Mouse (Mus musculus) intestine, embryonic 15.5 days (tissue): ENCODE measurements around the gene Prkcd. TPM values are rescaled to one million over a fixed set of nuclear protein-coding genes. Genes with fewer than 3 reads are reported as not detected.

Source experiments
- ATAC-seq: fragments of 200-750 bp; cut with Nextera tagmentation; 2 replicates; pipeline ENCODE4 v1.8.0; 2017; ENCODE audit warnings: moderate TSS enrichment, moderate library complexity
- H3K27ac ChIP-seq: fragments of 300-500 bp; sonication (generic); 2 replicates; pipeline ENCODE4 v1.5.1; 2015; ENCODE audit warnings: mild to moderate bottlenecking, inconsistent platforms
- H3K27me3 ChIP-seq: fragments of 300-500 bp; sonication (generic); replicated peaks from 2 replicates; pipeline ENCODE4 v1.6.1; 2015; ENCODE audit warnings: inconsistent platforms
- H3K36me3 ChIP-seq: fragments of 300-500 bp; sonication (generic); 2 replicates; pipeline ENCODE4 v1.6.1; 2015; ENCODE audit warnings: inconsistent platforms
- H3K4me1 ChIP-seq: fragments of 300-500 bp; sonication (generic); replicated peaks from 2 replicates; pipeline ENCODE4 v1.6.1; 2015; ENCODE audit warnings: inconsistent platforms
- H3K4me2 ChIP-seq: fragments of 300-500 bp; sonication (generic); replicated peaks from 2 replicates; pipeline ENCODE4 v1.6.1; 2015; ENCODE audit warnings: mild to moderate bottlenecking, inconsistent platforms
- H3K4me3 ChIP-seq: fragments of 300-500 bp; sonication (generic); replicated peaks from 2 replicates; pipeline ENCODE4 v1.5.1; 2015; ENCODE audit warnings: inconsistent platforms
- H3K9ac ChIP-seq: fragments of 300-500 bp; sonication (generic); 2 replicates; pipeline ENCODE4 v1.6.1; 2015; ENCODE audit warnings: inconsistent platforms
- H3K9me3 ChIP-seq: fragments of 300-500 bp; sonication (generic); 2 replicates; pipeline ENCODE4 v1.6.1; 2016; ENCODE audit warnings: inconsistent platforms
- WGBS: fragments of 180-500 bp; shearing (Covaris S2); methylation state at CpG from one replicate; pipeline ENCODE4 v1.1.7; 2015; 5-methylcytosine and 5-hydroxymethylcytosine counted together
- polyA plus RNA-seq: library from polyadenylated mRNA; unstranded; fragments of >200 nt; fragmentation: Nextera tagmentation; extraction: Ambion mirVana; gene quantifications from 2 replicates; pipeline ENCODE4 v1.2.1, GENCODE M21; 2015

The Prkcd gene
- polyA plus RNA-seq, 1 experiment from 2014 or later = 57.2 TPM

- WGBS = 70% methylated on average over 2 of the region's 2 CpGs
- Histone ChIP-seq H3K4me1 (peaks cover 32% of the 10 kb centered on the region), H3K27ac (no peak overlapping the region), H3K9ac (no peak overlapping the region), H3K27me3 (no peaks in the 10 kb centered on the region), H3K4me2 (no peak overlapping the region), H3K36me3 (no peaks in the 10 kb centered on the region), H3K9me3 (no peaks in the 10 kb centered on the region), H3K4me3 (no peak overlapping the region)
- ATAC-seq = no peak
Observed at GRCm38 (mm10) chr14:30631834-30632233, 5.8 kb upstream of the Prkcd start.

- Histone ChIP-seq H3K9ac (no peak overlapping the region), H3K27me3 (no peaks in the 10 kb centered on the region), H3K27ac (no peak overlapping the region), H3K4me1 (peaks cover 33% of the 10 kb centered on the region), H3K4me2 (no peak overlapping the region), H3K4me3 (no peak overlapping the region), H3K36me3 (no peaks in the 10 kb centered on the region), H3K9me3 (no peaks in the 10 kb centered on the region)
- ATAC-seq = no peak
- 62% methylated on average over 5 of the region's 5 CpGs for WGBS
Observed at GRCm38 (mm10) chr14:30630811-30631576, 5.0 kb upstream of the Prkcd start.

DNA sequence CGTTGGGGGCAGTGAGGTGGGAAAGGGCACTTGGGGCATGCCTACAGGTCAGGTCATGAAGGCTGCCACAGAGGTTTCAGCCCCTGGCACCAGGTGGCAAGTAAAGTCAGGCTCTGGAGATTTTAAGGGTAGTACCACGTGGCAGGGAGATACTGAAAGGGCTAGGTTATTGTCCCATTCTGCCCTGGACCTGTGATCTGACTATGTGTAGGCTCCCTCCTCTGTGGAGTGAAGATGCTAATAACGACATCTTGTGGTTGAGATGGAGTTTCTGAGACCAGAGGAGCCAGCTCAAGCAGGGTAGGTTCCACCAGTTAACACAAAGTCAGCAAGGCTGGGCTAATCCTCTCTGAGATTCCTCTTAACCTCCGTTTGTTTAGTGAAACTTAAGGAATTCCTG, 3.8 kb upstream of the Prkcd start:
- no peak overlapping the region for H3K4me3 ChIP-seq
- no peaks in the 10 kb centered on the region for H3K27me3 ChIP-seq
- 42% methylated on average over 4 of the region's 4 CpGs for WGBS

DNA sequence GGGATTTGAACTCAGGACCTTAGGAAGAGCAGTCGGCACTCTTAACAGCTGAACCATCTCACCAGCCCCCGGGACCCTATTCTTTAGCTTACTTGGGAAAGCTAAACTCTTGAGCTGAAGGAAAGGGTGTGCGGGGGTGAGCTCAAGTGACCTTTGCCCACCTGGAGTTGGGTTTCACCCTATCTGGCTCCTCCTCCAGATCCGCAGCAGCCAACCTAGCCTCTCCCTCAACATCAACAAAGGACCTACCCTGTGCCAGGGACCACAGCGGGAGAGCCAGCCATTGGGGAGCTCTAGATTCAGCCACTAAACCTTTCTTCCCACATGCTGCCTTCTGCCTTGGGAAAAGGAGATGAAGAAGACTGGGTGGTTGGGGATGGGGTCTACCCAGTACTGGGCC, 2.2 kb upstream of the Prkcd start:
- H3K27ac ChIP-seq = peak overlapping the region; percentile 27; the same call in 1 of the 2 replicates
- H3K9me3 ChIP-seq = no peaks in the 10 kb centered on the region
- no peak overlapping the region for H3K4me3 ChIP-seq
- H3K9ac ChIP-seq = no peak overlapping the region
- ATAC-seq = peak; percentile 39; the same call in 1 of the 2 replicates
- no peaks in the 10 kb centered on the region for H3K36me3 ChIP-seq
- 65% methylated on average over 5 of the region's 5 CpGs for WGBS
- no peaks in the 10 kb centered on the region for H3K27me3 ChIP-seq
- peaks cover 31% of the 10 kb centered on the region for H3K4me1 ChIP-seq
- H3K4me2 ChIP-seq = no peak overlapping the region

More for the DNA sequence above, 3.8 kb upstream of the Prkcd start:
- Histone ChIP-seq H3K9ac (no peak overlapping the region), H3K9me3 (no peaks in the 10 kb centered on the region), H3K36me3 (no peaks in the 10 kb centered on the region), H3K27ac (no peak overlapping the region), H3K4me2 (no peak overlapping the region), H3K4me1 (peaks cover 28% of the 10 kb centered on the region)
- no peak for ATAC-seq

GRCm38 (mm10) chr14:30626756-30627742, 1.0 kb upstream of the Prkcd start:
- peak overlapping the region; percentile 84 for H3K4me3 ChIP-seq
- no peaks in the 10 kb centered on the region for H3K9me3 ChIP-seq
- H3K27me3 ChIP-seq = no peaks in the 10 kb centered on the region
- no peak for ATAC-seq
- H3K27ac ChIP-seq = peak overlapping the region; percentile 76
- H3K4me1 ChIP-seq = peaks cover 33% of the 10 kb centered on the region
- peak overlapping the region; percentile 79 for H3K4me2 ChIP-seq
- H3K9ac ChIP-seq = peak overlapping the region; percentile 74
- no peaks in the 10 kb centered on the region for H3K36me3 ChIP-seq
- 53% methylated on average over 12 of the region's 12 CpGs for WGBS

DNA sequence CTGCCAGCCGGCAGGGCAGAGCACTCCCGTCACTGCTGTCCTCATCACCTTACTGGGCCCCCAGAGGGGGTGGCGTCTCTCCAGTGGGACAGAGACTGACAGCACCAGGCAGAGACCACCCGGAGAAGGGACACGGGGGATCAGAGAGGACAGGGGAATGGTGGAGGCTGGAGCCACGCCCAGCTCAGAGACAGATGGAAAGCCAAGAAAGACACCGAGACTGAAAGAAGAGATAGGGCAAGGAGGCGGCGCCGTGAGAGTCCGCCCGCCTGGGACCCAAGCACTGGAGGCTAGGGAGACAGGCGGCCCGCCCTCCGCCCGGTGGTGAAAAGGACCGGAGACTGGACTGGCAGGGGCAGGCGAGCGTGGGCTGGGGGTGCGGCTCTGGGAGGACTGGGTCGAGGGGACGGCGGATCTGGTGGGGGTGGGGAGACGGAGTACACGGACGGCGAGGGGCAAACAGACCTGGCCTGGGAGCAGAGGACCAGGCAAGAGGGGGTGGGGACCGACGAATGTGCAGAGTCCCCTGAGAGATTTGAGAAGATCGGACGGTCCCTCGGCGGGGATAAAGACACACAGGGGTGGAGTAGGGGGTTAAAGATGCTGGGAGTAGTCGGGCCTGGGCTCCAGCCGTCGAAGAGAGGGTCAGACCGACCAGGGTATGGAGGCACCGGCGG, 741 bp downstream of the Prkcd start:
- peak; percentile 39 for ATAC-seq
- under 1% methylated on average over 39 of the region's 39 CpGs for WGBS
- Histone ChIP-seq H3K27ac (peak overlapping the region; percentile 40), H3K4me1 (peaks cover 27% of the 10 kb centered on the region), H3K27me3 (no peaks in the 10 kb centered on the region), H3K36me3 (no peaks in the 10 kb centered on the region), H3K9me3 (no peaks in the 10 kb centered on the region), H3K9ac (peak overlapping the region; percentile 74), H3K4me2 (peak overlapping the region; percentile 79), H3K4me3 (peak overlapping the region; percentile 84)

GRCm38 (mm10) chr14:30624277-30624721, 1.7 kb downstream of the Prkcd start:
- Histone ChIP-seq H3K4me1 (peaks cover 27% of the 10 kb centered on the region), H3K27me3 (no peaks in the 10 kb centered on the region), H3K27ac (0 out of 2 replicates have a peak overlapping the region, but pooled peaks have one; percentile 40), H3K36me3 (no peaks in the 10 kb centered on the region), H3K4me3 (peak overlapping the region; percentile 84), H3K9me3 (no peaks in the 10 kb centered on the region), H3K4me2 (peak overlapping the region; percentile 79), H3K9ac (peak overlapping the region; percentile 74)
- ATAC-seq = peak; percentile 6; the same call in 1 of the 2 replicates
- 44% methylated on average over 8 of the region's 8 CpGs for WGBS

- no peak overlapping the region for H3K9ac ChIP-seq
- 96% methylated on average over 8 of the region's 8 CpGs for WGBS
- no peak overlapping the region for H3K27ac ChIP-seq
- H3K4me1 ChIP-seq = peaks cover 25% of the 10 kb centered on the region
- H3K27me3 ChIP-seq = no peaks in the 10 kb centered on the region
- H3K9me3 ChIP-seq = no peaks in the 10 kb centered on the region
- no peak overlapping the region for H3K4me2 ChIP-seq
- ATAC-seq = no peak
- H3K36me3 ChIP-seq = no peaks in the 10 kb centered on the region
- no peak overlapping the region for H3K4me3 ChIP-seq
Observed at GRCm38 (mm10) chr14:30622556-30622955, 3.5 kb downstream of the Prkcd start.

DNA sequence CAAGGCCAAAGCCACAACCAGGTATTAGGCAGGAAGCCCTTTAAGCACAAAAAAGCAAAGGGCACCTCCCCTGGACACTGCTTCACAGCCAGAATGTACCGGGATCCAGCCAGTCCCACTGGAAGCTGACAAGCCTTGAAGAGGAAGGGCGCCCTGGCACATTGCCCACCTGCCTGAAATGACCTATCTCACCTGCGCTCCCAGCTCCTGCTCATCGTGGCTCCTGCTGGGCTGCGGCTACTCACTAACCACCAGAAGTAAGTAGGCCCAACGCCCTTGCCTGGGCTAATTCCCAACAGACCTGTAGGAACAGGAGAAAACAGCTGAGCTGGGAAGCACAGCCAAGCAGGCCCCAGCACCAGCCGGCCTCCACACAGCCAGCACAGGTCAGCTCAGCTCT, 3.9 kb downstream of the Prkcd start:
- ATAC-seq = no peak

GRCm38 (mm10) chr14:30619982-30620578, 5.9 kb downstream of the Prkcd start:
- Histone ChIP-seq H3K36me3 (no peaks in the 10 kb centered on the region), H3K9me3 (no peaks in the 10 kb centered on the region), H3K9ac (no peak overlapping the region), H3K27ac (no peak overlapping the region), H3K27me3 (no peaks in the 10 kb centered on the region), H3K4me3 (no peak overlapping the region), H3K4me1 (peaks cover 22% of the 10 kb centered on the region), H3K4me2 (no peak overlapping the region)
- WGBS = 75% methylated on average over 7 of the region's 7 CpGs
- ATAC-seq = no peak

More for the DNA sequence above, 3.9 kb downstream of the Prkcd start:
- Histone ChIP-seq H3K4me3 (no peak overlapping the region), H3K27ac (no peak overlapping the region), H3K4me2 (no peak overlapping the region), H3K36me3 (no peaks in the 10 kb centered on the region), H3K9ac (no peak overlapping the region), H3K9me3 (no peaks in the 10 kb centered on the region), H3K4me1 (peaks cover 25% of the 10 kb centered on the region), H3K27me3 (no peaks in the 10 kb centered on the region)
- WGBS = 83% methylated on average over 7 of the region's 7 CpGs

- Histone ChIP-seq H3K9me3 (no peaks in the 10 kb centered on the region), H3K27ac (no peak overlapping the region), H3K27me3 (no peaks in the 10 kb centered on the region), H3K4me1 (peaks cover 11% of the 10 kb centered on the region; the same call in 1 of the 2 replicates), H3K4me2 (no peak overlapping the region), H3K36me3 (no peaks in the 10 kb centered on the region), H3K9ac (no peak overlapping the region), H3K4me3 (no peak overlapping the region)
- no peak for ATAC-seq
- WGBS = 96% methylated on average over 2 of the region's 2 CpGs
Observed at GRCm38 (mm10) chr14:30618746-30619275, 7.2 kb downstream of the Prkcd start.
